Mouse (Mus musculus) right cerebral cortex, postnatal 4 days (tissue): ENCODE data around the gene Pcsk1n.
"Not testable (repeated sequence)": the region's sequence is repeated elsewhere in the genome, so short reads cannot be mapped to it uniquely, and the experiment has no call there.

Experiments
- DNase-seq: peaks from one replicate; pipeline ENCODE4 v3.0.0-alpha.2; 2022

Gene Pcsk1n

DNA sequence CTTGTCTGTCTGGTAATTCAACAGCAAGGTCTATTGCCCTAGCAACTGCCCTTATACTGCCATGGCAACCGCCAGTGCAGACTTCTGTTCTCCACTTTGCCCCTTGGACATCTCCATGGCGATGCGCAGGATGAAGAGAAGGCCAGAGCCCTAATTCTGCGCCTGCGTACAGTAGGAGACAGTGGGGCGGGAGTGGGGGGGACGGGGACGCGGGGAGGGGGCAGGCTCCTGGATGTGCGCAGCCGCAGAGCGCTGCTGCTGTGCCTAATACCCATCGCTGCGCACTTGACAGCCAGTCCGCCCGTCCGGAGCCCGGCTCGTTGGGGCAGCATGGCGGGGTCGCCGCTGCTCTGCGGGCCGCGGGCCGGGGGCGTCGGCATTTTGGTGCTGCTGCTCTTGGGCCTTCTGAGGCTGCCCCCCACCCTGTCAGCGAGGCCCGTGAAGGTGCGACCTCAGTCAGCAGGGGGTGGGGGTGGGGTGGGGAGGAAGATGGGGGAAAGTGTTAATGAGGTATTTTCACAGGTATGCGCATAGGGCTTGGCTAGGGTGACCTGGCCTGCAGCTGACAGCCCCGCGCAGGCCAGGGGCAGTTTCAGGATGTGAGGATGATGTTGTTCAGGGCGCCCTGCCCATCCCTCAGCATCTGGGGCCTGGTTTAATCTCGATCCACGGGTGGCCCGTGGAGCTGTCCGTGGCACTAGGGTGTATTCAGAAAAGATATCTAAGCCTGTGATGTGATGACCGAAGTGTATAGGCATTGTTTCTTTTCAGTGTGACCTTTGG lies at the start of gene Pcsk1n:
Gene Pcsk1n (plus strand): TSS at position 222 of the 783 bp plus-strand sequence.
- peak; percentile 67 for DNase-seq

DNA sequence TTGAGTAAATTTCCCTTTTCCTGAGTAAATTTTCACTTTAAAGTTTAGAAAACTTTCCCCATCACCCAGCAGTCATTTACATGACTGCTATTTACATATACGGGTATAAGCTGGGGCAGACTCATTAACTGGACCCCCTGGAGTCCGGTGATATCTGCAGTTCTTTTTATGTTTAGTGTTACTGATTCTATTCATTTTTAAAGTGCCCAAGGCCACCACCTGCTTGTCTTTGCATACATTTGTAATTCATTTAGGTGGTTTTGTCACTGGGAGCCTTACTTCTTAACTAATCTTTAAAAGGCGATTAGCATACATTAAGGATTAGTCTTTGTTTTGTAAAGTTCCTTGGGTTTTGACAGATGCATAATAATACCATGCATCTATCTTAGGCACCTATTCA lies 49.8 kb upstream of the Pcsk1n start:
- DNase-seq: no peak

DNA sequence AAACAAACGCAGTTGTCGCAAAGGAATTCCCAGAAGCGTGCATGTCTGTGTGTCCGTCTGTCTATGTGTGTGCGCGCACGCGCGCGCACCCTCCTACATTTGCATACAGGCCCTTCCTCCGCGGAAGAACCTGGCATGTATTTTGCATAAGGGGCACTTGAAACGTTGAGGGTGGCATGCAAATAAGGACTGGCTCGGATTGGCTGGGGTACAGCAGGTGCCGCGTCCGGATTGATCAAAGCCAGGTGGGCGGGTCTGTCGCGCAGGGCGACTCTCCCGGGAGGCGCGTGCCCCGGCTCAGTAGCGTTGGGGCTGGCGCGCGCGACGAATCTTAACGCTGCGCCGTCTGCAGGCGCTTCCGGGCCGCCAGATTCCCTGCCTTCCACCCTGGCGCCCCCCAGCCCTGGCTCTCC lies 41.6 kb upstream of the Pcsk1n start, which contains the start of gene Pim2:
Gene Pim2 (plus strand): TSS at position 256 of the 413 bp plus-strand sequence.
- peak; percentile 78 for DNase-seq

DNA sequence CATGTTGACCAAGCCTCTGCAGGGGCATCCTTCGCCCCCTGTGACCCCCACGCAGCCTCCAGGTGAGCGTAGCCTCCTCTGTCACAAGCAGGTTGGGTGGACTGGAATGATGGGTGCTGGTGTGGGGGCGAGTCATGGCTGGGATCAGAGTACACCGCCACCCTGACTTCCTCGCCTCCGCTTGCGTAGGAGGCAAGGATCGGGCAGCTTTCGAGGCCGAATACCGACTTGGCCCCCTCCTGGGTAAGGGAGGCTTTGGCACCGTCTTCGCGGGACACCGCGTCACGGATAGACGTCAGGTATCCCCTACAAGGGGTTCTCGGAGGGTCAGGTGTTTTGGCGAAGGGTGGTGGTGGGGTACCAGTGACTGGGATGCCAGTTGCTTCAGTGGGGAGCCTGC lies 41.1 kb upstream of the Pcsk1n start:
- DNase-seq: peak; percentile 27

DNA sequence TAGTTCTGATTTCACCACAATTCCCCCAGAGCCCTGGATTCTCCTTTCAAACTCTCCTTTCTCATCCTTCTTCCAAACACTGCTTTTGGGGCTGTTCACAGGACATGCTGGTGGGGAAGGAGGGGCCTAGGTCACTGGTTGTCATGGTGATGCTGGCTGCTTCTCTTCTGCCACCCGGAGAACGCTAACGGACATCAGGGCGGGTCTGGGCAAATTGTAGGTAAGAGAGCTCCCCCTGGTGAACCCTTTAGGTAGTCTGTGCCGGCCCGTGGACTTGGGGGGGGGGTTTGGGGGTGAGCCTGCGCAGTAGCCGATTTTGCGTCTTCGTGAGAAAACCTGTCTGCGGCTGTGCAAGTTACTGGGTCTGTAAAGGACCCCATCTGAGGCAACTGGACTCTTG lies 39.8 kb upstream of the Pcsk1n start:
- DNase-seq: peak; percentile 44

DNA sequence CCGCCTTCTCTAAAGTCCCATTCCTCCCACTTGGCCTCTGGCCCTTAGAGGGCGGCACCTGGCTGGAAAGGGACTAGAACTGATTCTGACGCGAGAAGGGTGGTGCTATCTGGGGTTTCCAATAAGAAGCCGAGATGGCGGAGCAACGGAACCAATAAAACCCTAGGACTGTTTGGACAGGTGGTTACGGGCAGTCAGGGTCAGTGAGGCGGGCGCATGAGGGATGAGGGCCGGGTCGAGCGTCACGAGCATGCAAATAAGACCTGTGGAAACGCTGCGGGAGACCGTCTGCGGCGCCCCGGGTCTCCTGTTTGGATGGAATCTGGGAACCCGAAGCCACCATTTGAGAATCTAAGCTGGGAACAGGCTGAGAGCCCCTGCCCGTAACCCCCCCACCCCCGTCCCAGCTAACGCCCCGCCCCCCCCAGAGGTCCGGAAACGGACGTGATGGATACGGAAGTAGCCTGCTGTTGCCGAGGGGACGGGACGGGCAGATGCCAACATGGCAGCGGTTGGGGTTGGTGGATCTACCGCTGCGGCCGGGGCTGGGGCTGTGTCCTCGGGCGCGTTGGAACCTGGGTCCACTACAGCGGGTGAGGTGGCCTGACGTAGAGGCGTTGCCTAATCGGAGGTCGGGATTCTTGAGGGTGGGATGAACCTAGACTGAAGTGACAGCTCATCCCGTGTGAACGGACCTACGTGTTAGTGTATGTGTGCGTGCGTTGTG lies 35.6 kb upstream of the Pcsk1n start, which contains the start of gene Slc35a2:
Gene Slc35a2 (plus strand): TSS at position 188 of the 727 bp plus-strand sequence.
- DNase-seq: peak; percentile 74

DNA sequence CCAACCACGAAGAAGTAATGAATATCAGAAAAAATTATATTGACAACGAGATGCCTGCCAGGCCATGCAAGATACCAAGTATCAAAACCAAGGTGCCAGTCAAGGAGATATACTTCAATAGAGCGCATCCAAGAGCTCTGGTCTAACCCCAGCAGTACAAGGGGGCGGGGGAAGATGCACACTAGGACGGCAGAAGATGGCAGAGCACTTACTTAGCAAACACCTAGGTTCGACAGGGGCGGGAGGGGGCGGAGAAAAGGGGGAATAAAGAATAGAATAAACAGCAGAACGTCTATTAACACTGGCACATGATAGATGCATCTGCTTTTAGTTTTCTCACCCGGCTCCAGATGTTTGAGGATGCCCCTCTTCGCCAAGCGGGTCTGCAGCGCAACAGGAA lies 21.4 kb upstream of the Pcsk1n start:
- DNase-seq: no peak

DNA sequence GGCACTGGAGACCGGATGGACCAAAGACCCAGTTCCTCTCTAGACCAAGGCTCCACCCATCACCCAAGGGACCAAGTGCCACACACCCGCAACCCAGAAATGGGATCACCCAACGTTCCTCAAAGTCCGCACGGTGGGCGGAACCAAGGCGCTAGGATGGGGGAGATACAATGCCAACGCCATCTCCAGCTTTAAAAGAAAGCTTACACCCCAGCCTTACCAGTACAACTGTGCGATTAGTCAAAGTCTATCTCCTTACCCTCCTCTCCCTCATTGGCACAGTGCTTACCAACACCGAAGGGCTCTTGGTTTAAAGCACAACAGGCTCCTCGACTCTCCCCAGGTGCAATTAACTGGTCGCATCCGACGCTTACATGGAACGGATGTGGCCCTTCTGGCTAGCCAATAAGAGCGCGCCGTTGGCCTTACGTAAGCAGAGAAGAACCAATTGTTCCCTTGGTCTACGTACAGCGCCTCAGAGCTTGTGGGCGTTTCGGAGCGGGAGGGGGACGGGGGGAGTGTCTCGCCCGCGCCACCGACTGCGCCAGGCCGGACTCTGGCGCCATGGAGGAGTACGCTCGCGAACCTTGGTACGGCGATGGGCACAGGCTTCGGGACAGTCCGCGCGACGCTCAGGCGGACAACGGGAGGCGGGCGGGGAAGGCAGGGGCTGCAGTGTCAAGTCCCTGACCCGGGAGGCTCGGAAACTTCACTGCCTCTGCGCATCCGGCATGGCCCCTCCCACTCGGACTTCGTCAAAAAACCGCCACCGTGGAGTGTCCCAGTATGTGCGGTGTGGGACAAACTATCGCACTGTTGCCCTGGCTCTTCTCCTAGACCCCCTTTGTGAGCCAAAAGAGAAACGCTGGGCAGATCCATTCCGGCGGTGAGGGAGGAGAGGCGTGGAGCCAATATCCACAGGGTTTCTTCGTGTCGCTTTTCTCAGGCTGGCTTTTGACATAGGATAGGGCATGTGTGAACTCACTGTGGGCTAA lies 20.4 kb upstream of the Pcsk1n start, which contains the start of the genes Pqbp1 and Timm17b:
Gene Pqbp1 (minus strand): TSS at position 390 of the 995 bp plus-strand sequence.
Gene Timm17b (plus strand): TSS at position 478 of the 995 bp plus-strand sequence.
- peak; percentile 74 for DNase-seq

DNA sequence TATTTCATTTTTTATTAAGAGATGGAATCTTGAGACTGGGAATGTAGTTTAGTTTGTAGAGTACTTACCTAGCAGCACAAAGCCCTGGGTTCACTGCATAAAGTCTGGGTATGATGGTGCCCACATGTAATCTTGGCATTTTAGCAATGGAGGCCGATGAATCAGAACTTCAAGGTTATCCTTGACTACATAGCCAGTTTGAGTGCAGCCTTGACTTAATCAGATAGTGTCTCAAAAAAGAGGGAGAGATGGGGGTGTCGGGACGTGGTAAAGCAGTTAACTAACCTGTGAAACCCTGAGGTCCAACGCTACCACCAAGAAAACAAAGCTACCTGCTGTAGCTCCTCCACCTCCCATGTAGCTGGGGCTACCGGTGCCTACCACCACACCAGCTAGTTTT lies 15.2 kb upstream of the Pcsk1n start:
- DNase-seq: no peak

DNA sequence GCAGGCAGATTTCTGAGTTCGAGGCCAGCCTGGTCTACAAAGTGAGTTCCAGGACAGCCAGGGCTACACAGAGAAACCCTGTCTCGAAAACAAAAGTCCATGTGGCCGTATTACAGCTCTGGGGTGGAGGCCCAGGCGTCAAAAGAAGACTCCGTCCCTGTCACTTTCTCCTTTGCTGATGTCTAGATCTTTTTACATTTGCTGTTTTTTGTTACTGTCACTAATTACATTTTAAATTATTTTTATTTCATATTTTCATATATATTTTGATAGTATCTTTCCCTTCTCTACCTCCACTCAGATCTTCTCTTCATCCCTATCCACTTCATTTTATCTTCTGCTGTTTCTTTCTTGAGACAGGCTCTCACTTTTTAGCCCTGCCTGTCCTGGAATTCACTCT lies 11.9 kb upstream of the Pcsk1n start, which contains the start of gene Gm10491:
Gene Gm10491 (minus strand): TSS at position 101 of the 400 bp plus-strand sequence.
- no peak for DNase-seq

DNA sequence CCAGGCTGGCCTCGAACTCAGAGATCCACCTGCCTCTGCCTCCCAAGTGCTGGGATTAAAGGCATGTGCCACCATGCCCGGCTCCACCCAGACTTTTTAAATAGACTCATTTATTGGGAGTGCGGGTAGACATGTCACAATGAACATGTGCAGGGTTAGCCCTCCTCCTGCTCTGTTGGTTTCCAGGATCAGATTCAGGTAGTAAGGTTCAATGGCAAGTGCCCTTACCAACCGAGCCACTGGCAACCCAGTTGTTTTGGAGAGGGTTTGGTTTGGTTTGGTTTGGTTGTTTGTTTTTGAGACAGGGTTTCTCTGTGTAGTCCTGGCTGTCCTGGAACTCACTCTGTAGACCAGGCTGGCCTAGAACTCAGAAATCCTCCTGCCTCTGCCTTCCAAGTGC lies 10.4 kb upstream of the Pcsk1n start, which contains the start of gene Gm10490:
Gene Gm10490 (plus strand): TSS at position 301 of the 400 bp plus-strand sequence.
- DNase-seq: not testable (repeated sequence)

DNA sequence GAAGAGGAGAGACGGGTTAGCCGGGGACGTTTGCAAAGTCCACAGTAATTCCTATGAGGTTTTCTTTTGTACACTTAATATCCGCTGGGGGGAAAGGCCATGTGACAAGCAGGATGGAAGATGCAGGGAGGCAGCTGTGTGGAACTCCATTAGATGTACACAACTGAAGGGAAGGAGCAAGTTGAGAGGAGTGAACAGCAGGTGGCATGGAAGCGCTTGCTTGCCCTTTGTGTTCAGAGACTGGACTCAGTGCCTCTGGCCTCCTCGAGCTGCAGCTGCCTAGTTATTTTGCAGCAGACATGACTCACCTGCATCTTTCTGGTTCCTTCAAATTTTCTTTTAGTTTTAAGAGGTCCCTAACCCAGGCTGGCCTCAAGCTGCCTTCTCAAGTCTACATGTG lies 9.1 kb upstream of the Pcsk1n start:
- no peak for DNase-seq

DNA sequence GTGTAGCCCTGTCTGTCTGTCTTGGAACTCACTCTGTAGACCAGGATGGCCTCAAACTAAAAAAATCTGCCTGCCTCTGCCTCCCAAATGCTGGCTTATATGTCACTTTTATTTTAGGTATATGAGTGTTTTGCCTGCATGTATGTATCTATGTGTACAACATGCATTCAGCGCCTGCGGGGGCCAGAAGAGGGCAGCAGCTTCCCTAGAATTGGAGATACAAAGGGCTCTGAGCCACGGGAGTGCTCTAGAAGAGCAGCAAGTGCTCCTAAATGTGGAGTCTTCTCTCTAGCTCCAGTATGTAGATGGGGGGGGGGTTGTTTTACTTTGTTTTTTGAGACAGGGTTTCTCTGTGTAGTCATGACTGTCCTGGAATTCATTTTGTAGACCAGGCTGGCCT lies 4.0 kb upstream of the Pcsk1n start:
- not testable (repeated sequence) for DNase-seq

DNA sequence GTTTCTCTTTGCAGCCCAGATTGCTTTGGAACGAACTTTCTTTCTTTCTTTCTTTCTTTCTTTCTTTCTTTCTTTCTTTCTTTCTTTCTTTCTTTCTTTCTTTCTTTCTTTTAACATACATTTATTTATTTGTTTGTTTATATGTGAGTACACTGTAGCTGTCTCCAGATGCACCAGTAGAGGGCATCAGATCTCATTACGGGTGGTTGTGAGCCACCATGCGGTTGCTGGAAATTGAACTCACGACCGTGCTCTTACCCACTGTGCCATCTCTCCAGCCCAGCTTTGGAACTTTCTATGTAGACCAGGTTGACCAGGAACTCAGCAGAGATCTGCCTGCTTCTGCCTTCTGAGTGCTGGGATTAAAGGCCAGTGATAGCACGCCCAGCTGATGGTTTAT lies 1.7 kb upstream of the Pcsk1n start:
- not testable (repeated sequence) for DNase-seq

DNA sequence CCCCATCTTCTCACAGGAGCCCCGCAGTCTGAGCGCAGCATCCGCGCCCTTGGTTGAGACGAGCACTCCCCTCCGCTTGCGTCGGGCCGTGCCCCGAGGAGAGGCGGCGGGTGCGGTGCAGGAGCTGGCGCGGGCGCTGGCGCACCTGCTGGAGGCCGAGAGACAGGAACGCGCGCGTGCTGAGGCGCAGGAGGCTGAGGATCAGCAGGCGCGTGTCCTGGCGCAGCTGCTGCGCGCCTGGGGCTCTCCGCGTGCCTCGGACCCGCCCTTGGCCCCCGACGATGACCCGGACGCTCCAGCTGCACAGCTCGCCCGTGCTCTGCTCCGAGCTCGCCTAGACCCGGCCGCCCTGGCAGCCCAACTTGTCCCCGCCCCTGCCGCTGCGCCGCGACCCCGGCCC lies 2.4 kb downstream of the Pcsk1n start:
- DNase-seq: peak; percentile 10

DNA sequence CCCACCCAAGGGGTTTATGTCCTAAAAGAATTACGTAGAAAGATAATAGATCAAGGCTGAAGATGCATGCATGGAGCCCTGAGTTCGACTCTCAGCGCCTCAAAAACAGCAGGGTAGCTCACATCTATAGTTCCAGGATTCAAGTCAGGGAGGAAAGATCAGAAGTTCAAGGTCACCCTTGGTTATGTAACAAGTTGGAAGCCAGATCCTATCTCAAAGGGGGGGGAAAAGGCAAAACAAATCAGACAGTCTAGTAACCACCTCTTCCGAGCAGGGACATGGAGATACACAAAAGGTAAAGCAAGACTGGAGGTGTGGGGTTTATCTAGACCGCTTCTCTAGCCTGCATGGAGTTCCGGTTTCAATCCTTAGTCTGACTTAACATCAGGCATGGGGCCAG lies 6.6 kb downstream of the Pcsk1n start:
- DNase-seq: no peak

DNA sequence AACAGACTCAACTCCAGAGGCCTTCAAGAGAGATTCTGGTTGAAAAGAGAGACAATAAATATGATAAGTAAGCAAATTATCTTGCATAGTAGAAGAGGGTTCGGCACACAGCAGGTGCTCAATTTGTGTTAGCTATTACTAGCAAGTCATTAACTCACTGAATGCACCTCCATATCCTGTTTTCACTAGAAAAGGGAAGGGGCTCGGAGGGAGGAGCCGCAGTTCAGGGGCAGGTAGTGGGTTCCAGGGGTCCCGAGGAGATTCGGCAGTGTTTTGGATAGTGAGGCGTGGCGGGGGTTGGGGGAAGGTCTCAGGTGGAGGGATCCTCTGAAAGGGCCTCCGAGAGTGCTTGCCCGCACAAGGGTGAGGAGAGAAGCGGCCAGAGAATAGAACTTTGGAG lies 7.5 kb downstream of the Pcsk1n start:
- DNase-seq: no peak

DNA sequence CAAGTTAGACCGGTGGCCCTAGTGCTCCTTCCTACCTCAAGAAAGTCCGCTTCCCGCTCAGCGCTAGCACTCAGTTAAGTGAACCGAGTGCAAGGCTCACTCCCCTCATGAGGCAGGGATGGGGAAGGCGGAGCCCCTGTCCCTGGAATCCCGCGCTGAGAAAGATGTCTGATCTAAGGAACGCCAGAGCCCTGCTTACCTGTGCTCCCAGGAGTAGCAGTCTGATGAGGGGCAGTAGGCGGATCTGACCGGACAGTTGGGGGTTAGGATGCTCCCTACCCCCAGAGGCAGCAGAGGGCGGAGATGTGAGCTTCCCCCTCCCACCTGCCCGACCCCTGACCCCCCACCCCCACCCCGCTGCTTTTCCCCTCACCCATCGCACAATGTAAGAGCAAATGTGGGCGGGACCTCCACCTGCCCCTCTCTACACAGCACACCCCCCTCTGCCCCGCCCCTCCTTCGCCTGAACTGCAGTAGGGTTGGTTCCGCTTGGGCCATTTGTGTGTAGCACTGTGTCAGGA lies 8.7 kb downstream of the Pcsk1n start, which contains the start of gene Eras:
Gene Eras (minus strand): TSS at position 338 of the 521 bp plus-strand sequence.
- no peak for DNase-seq

DNA sequence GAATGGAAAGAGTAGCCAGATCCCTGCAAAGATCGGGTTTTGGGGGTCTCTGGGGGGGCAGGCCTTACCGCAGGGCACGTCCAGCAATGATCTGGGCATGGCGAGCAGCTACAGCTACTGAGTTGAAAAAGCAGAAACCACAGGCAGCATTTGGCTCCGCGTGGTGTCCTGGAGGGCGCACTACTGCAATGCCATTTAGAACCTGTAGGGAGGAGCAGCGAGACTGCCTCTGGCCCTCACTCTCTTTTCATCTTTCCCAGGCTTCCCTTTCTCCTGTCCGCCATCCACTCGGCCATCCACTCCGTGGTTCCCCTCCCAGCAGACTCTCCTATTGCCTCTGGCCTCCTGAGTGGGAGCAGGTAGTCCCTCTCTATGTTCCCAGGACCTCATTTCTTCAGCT lies 17.3 kb downstream of the Pcsk1n start:
- no peak for DNase-seq

DNA sequence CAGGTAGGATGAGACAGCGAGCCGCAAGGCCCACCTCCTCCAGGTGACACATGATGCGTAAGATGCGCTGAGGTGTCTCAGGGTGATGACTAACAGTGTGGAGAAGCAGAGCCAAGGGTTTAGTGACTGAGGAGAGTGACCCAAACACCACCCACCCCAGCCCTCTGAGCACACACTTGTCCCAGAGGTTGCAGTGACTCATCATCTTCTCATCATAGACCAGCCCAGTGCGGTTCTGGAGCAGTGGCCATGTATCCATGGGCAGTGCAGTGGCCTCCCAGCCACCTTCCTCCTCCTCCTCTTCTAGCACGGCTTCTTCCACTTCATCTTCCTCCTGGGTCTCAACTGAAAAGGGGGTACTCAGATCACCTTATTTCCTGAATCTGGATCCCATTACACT lies 18.0 kb downstream of the Pcsk1n start:
- DNase-seq: no peak

DNA sequence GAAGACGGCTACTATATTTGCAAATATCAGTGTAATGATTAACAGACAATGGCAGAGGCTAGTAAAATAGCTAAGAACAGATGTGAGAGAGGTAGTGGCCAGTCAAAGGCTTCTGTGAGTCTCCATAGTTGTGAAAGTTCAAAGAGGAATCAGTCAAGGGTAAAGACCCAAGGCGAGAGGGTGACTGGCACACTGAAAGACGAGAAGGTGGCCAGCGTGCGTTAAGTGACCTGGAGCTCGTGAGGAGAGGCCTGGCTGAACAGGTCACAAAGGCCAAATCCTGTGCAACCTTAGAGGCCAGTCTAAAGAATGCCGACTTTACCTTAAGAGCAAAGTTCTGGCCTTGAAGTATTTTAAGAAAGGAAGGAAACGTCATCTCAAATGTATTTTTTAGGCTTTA lies 26.0 kb downstream of the Pcsk1n start:
- no peak for DNase-seq
